8 mouse cellular contexts compared by ENCODE assay signal in the genomic region with DNA sequence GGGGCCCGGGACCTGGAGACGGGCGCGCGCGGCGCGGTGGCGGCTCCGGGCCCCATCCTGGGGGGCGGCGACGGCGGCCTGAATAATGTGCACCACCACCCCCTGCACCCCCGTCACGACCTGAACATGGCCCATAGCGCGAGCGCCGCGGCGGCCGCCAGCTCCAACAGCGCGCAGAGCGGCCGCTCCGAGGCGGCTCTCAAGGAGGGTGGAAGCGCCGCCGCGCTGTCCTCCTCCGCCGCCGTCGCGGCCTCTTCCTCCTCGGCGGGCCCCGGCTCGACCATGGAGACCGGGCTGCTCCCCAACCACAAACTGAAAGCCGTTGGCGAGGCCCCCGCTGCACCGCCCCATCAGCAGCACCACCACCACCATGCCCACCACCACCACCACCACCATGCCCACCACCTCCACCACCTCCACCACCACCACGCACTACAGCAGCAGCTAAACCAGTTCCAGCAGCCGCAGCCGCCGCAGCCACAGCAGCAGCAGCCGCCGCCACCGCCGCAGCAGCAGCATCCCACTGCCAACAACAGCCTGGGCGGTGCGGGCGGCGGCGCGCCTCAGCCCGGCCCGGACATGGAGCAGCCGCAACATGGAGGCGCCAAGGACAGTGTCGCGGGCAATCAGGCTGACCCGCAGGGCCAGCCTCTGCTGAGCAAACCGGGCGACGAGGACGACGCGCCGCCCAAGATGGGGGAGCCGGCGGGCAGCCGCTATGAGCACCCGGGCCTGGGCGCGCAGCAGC. TPM values are rescaled to one million over a fixed set of nuclear protein-coding genes. Genes with fewer than 3 reads are reported as not detected.
DNase-seq lines count a peak whose midpoint lies in the region; ATAC-seq and TF ChIP-seq lines count a peak whose summit lies in the region.

No protein-coding gene starts in this region.

- no peak for TF ChIP-seq CTCF in cerebellum, adult 2 months (IDR thresholded peaks at IDR 0.05; ENCODE audit: borderline replicate concordance, insufficient read depth, low read depth, low read length)

- DNase-seq in Muller cell, postnatal 12 days (ENCODE audit: inconsistent ontology term), result peak; percentile 81
- peak; percentile 73 to 80 for DNase-seq in cerebellum, adult 2 months
- peak; percentile 77 for DNase-seq in heart, postnatal 4 days
- peak; percentile 56 to 68 for DNase-seq in layer of hippocampus, postnatal 25 days (ENCODE audit: extremely low spot score in 1 of 2, low spot score in 1 of 2)
- peak; percentile 48 for DNase-seq in lung, postnatal 25 days (ENCODE audit: low spot score)
- peak; percentile 69 for DNase-seq in retina, embryonic 14.5 days (ENCODE audit: low spot score)
- DNase-seq in urinary bladder, adult 2 months (ENCODE audit: low spot score), result peak; percentile 71

- H3K36me3 ChIP-seq in forebrain, embryonic 16.5 days (ENCODE audit: control insufficient read depth, insufficient read depth), result no peaks in the 10 kb centered on the region

- peak; percentile 45 for ATAC-seq in forebrain, embryonic 16.5 days

- peak overlapping the region; percentile 60 for H3K4me3 ChIP-seq in cerebellum, adult 2 months (replicated peaks; ENCODE audit: insufficient read depth, low read depth, low read length)
- peak overlapping the region; percentile 88 for H3K4me3 ChIP-seq in forebrain, embryonic 16.5 days (replicated peaks; ENCODE audit: low read length)

- no peaks in the 10 kb centered on the region for H3K9me3 ChIP-seq in forebrain, embryonic 16.5 days (ENCODE audit: control insufficient read depth, low read length)

- peak overlapping the region; percentile 74 for H3K4me2 ChIP-seq in forebrain, embryonic 16.5 days (ENCODE audit: low read length)

- under 1% methylated on average over 79 of the region's 81 CpGs for WGBS in cerebellum, adult 2 months
- 0% methylated on average over 67 of the region's 81 CpGs for WGBS in forebrain, embryonic 16.5 days

- peak overlapping the region; percentile 99 for H3K9ac ChIP-seq in forebrain, embryonic 16.5 days (replicated peaks; ENCODE audit: low read depth, low read length)

- H3K4me1 ChIP-seq in cerebellum, adult 2 months (ENCODE audit: control insufficient read depth, insufficient read depth, low read length), result no peaks in the 10 kb centered on the region
- peaks cover 23% of the 10 kb centered on the region for H3K4me1 ChIP-seq in forebrain, embryonic 16.5 days (replicated peaks; ENCODE audit: control insufficient read depth, insufficient read depth, low read length)

- peak; percentile 7; the same call in 1 of the 2 replicates for TF ChIP-seq POLR2A in cerebellum, adult 2 months (IDR thresholded peaks at IDR 0.05; ENCODE audit: borderline replicate concordance, insufficient read depth, low read length)

- peak overlapping the region; percentile 100 for H3K27ac ChIP-seq in cerebellum, adult 2 months (ENCODE audit: insufficient read depth, low read length)
- peak overlapping the region; percentile 100 for H3K27ac ChIP-seq in forebrain, embryonic 16.5 days (ENCODE audit: low read length)

- no peaks in the 10 kb centered on the region for H3K27me3 ChIP-seq in cerebellum, adult 2 months (ENCODE audit: control insufficient read depth, insufficient read depth, low read length)
- no peaks in the 10 kb centered on the region for H3K27me3 ChIP-seq in forebrain, embryonic 16.5 days (replicated peaks; ENCODE audit: control insufficient read depth, insufficient read depth, low read length)

RNA-seq across cellular contexts. Expression of a gene that starts 0.9 kb away (rescaled TPM):
- polyA plus RNA-seq in cerebellum, adult 2 months (2012; rRNA removed), result 25.6 and 28.4 TPM in 2 replicates
- polyA plus RNA-seq in forebrain, embryonic 16.5 days (2015; fragmentation: Nextera tagmentation; extraction: Ambion mirVana), result 15.1 and 15.3 TPM in 2 replicates
- total RNA-seq in heart, postnatal 4 days (2021), result 10 to 100 TPM; 40.5 to 41.6 TPM
- total RNA-seq in layer of hippocampus, postnatal 25 days (2021), result 100 to 1,000 TPM in 1 of 2 experiments, 10 to 100 TPM in 1; 86.8 to 102 TPM
- 10.8 and 19.0 TPM in 2 replicates for polyA plus RNA-seq in urinary bladder, adult 2 months (2012; rRNA removed)

Comparison
In these comparisons a context has a peak if more than half of its experiments do, and no peak if none do; other contexts are left out.
1. Peak in every context shown above with its lines: DNase-seq, ATAC-seq, H3K4me3 ChIP-seq and H3K27ac ChIP-seq.